Mouse (Mus musculus): ENCODE measurements at regions not wholly inside any gene's neighbourhood (a gene's known extent, or its start where the extent isn't known, plus 50 kb on each side); places are given as distances from the start of the nearest gene placed in this dataset.
A peak's percentile ranks its signal among the peaks of the same experiment; 100 is the strongest.
"Not testable (repeated sequence)": the region's sequence is repeated elsewhere in the genome, so short reads cannot be mapped to it uniquely, and the experiment has no call there.

DNA sequence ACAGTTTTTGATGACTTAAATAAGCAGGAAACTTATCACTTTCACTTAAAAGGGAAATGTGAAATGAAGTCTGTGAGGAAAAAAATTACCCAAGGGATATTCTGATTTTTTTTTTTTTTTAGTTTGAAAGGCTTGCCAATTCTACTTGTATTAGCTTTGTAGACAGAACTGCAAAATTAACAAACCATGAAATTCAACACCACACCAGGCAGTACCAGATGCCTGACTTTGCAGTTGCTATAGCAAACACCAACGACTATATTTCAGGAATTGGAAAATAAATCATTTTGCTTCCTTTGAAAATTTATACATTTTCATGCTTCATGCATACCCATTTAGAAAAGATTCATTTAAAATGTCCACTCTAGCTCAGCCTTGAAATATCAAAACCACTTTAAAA lies 1206.6 kb downstream of the Grik2 start:
- no peaks in the 10 kb centered on the region for H3K9me3 ChIP-seq (ENCODE audit: low read length)
- no peak overlapping the region for H3K27ac ChIP-seq (ENCODE audit: low read depth, low read length)
- peak; percentile 59 for DNase-seq
- no peaks in the 10 kb centered on the region for H3K4me1 ChIP-seq (ENCODE audit: insufficient read depth)
- no peak overlapping the region for H3K9ac ChIP-seq
- no peak overlapping the region for H3K4me2 ChIP-seq (ENCODE audit: low read depth)
- no peak overlapping the region for H3K4me3 ChIP-seq (ENCODE audit: low read depth, low read length)
- H3K36me3 ChIP-seq (ENCODE audit: insufficient read depth): no peaks in the 10 kb centered on the region
- ATAC-seq: peak; percentile 74
- TF ChIP-seq CTCF (IDR thresholded peaks at IDR 0.05; ENCODE audit: low read depth): no peak
- no peaks in the 10 kb centered on the region for H3K27me3 ChIP-seq (ENCODE audit: insufficient read depth, low read length)
- 38% methylated on average over 1 of the region's 1 CpGs for WGBS

GRCm38 (mm10) chr10:48581081-48581480 lies 1207.5 kb downstream of the Grik2 start:
- no peaks in the 10 kb centered on the region for H3K36me3 ChIP-seq (ENCODE audit: insufficient read depth)
- TF ChIP-seq CTCF (IDR thresholded peaks at IDR 0.05; ENCODE audit: low read depth): no peak
- no peak overlapping the region for H3K27ac ChIP-seq (ENCODE audit: low read depth, low read length)
- no peaks in the 10 kb centered on the region for H3K9me3 ChIP-seq (ENCODE audit: low read length)
- WGBS: 94% methylated on average over 1 of the region's 1 CpGs
- H3K4me2 ChIP-seq (ENCODE audit: low read depth): no peak overlapping the region
- no peak overlapping the region for H3K9ac ChIP-seq
- H3K4me1 ChIP-seq (ENCODE audit: insufficient read depth): no peaks in the 10 kb centered on the region
- ATAC-seq: no peak
- no peak overlapping the region for H3K4me3 ChIP-seq (ENCODE audit: low read depth, low read length)
- DNase-seq: no peak
- no peaks in the 10 kb centered on the region for H3K27me3 ChIP-seq (ENCODE audit: insufficient read depth, low read length)

- peak; percentile 58 for DNase-seq
- ATAC-seq: peak; percentile 69
- 52% methylated on average over 2 of the region's 2 CpGs for WGBS
- no peak overlapping the region for H3K9ac ChIP-seq
- no peaks in the 10 kb centered on the region for H3K4me1 ChIP-seq (ENCODE audit: insufficient read depth)
- H3K4me2 ChIP-seq (ENCODE audit: low read depth): no peak overlapping the region
- no peaks in the 10 kb centered on the region for H3K36me3 ChIP-seq (ENCODE audit: insufficient read depth)
- no peak for TF ChIP-seq CTCF (IDR thresholded peaks at IDR 0.05; ENCODE audit: low read depth)
- no peak overlapping the region for H3K27ac ChIP-seq (ENCODE audit: low read depth, low read length)
- H3K27me3 ChIP-seq (ENCODE audit: insufficient read depth, low read length): no peaks in the 10 kb centered on the region
- H3K4me3 ChIP-seq (ENCODE audit: low read depth, low read length): no peak overlapping the region
- H3K9me3 ChIP-seq (ENCODE audit: low read length): no peaks in the 10 kb centered on the region
These were observed 1216.0 kb downstream of the Grik2 start for GRCm38 (mm10) chr10:48572600-48572999.

GRCm38 (mm10) chr10:48549791-48550190 lies 1238.8 kb downstream of the Grik2 start:
- not testable (repeated sequence) for H3K27me3 ChIP-seq (ENCODE audit: insufficient read depth, low read length); H3K27ac ChIP-seq (ENCODE audit: low read depth, low read length); H3K4me1 ChIP-seq (ENCODE audit: insufficient read depth); H3K4me3 ChIP-seq (ENCODE audit: low read depth, low read length); H3K9me3 ChIP-seq (ENCODE audit: low read length); H3K4me2 ChIP-seq (ENCODE audit: low read depth); ATAC-seq; DNase-seq; H3K9ac ChIP-seq; H3K36me3 ChIP-seq (ENCODE audit: insufficient read depth)
- 83% methylated on average over 2 of the region's 2 CpGs for WGBS

- Histone ChIP-seq H3K4me2 (ENCODE audit: low read depth) (no peak overlapping the region), H3K4me1 (ENCODE audit: insufficient read depth) (no peaks in the 10 kb centered on the region)
- peak; percentile 39 for DNase-seq
These were observed 1266.3 kb downstream of the Grik2 start for GRCm38 (mm10) chr10:48522258-48522657.

DNA sequence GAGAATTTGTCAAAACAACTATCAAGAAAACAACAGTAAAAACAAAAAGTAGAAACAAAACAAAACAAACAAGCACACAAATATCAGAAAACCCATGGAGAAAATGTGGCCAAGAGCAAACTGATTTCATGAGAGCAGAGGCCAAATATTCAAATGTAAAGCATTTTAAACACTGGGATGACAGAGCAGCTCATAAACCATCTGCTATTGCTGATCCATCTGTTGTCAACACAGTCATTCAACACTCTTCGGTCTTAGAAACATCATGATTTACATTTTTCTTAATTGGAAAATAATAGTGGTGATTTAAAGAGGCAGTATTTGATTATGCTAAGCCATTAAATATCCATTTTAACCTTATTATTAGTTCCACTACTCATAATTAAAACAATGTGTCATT lies 1315.6 kb downstream of the Grik2 start:
- Histone ChIP-seq H3K27me3 (ENCODE audit: insufficient read depth, low read length) (no peaks in the 10 kb centered on the region), H3K9me3 (ENCODE audit: low read length) (no peaks in the 10 kb centered on the region), H3K4me1 (ENCODE audit: insufficient read depth) (no peaks in the 10 kb centered on the region), H3K4me3 (ENCODE audit: low read depth, low read length) (no peak overlapping the region), H3K36me3 (ENCODE audit: insufficient read depth) (no peaks in the 10 kb centered on the region), H3K4me2 (ENCODE audit: low read depth) (no peak overlapping the region), H3K27ac (ENCODE audit: low read depth, low read length) (no peak overlapping the region), H3K9ac (no peak overlapping the region)
- DNase-seq (peak; percentile 38), ATAC-seq (peak; percentile 42; the same call in 1 of the 2 replicates)
- 23% methylated on average over 1 of the region's 1 CpGs for WGBS
- TF ChIP-seq CTCF (IDR thresholded peaks at IDR 0.05; ENCODE audit: low read depth): no peak

More at GRCm38 (mm10) chr10:48522258-48522657, 1266.3 kb downstream of the Grik2 start:
- no peak overlapping the region for H3K27ac ChIP-seq (ENCODE audit: low read depth, low read length)
- TF ChIP-seq CTCF (IDR thresholded peaks at IDR 0.05; ENCODE audit: low read depth): no peak
- no peaks in the 10 kb centered on the region for H3K9me3 ChIP-seq (ENCODE audit: low read length)
- H3K4me3 ChIP-seq (ENCODE audit: low read depth, low read length): no peak overlapping the region
- H3K27me3 ChIP-seq (ENCODE audit: insufficient read depth, low read length): no peaks in the 10 kb centered on the region
- no peak overlapping the region for H3K9ac ChIP-seq
- no peaks in the 10 kb centered on the region for H3K36me3 ChIP-seq (ENCODE audit: insufficient read depth)
- WGBS: 60% methylated on average over 1 of the region's 1 CpGs
- peak; percentile 65; the same call in 1 of the 2 replicates for ATAC-seq

DNA sequence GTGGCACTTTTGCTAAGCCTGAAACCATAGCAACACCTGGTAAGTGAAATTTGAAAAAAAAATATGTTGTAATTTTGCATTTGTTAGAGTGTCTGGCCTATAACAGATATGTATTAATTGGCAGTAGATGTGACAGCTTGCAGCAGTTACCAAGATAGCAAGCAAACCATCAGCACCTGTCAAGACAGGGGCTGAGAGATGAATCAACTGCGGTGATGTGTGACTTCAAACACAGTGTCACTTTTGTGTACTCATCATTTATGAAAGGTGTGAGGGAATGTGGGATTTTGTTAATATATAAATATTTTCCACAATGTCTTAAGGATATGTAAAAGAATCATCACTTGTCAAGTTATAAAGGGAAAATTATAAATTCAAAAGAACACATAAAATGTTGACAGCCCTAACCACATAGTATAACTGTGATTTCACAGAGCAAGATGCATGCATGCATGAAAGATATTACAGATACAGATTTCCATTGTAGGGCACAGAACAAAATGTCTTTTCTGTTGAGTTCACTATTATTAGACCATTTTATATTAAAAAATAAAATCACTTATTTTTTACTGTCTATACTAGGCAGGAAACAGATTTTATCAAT lies 1344.7 kb downstream of the Grik2 start:
- Histone ChIP-seq H3K9ac (no peak overlapping the region), H3K36me3 (ENCODE audit: insufficient read depth) (no peaks in the 10 kb centered on the region), H3K4me3 (ENCODE audit: low read depth, low read length) (no peak overlapping the region), H3K27me3 (ENCODE audit: insufficient read depth, low read length) (no peaks in the 10 kb centered on the region), H3K4me2 (ENCODE audit: low read depth) (no peak overlapping the region), H3K9me3 (ENCODE audit: low read length) (no peaks in the 10 kb centered on the region), H3K27ac (ENCODE audit: low read depth, low read length) (no peak overlapping the region), H3K4me1 (ENCODE audit: insufficient read depth) (no peaks in the 10 kb centered on the region)
- no peak for TF ChIP-seq CTCF (IDR thresholded peaks at IDR 0.05; ENCODE audit: low read depth)
- 55% methylated on average over 1 of the region's 1 CpGs for WGBS
- ATAC-seq (peak; percentile 45; the same call in 1 of the 2 replicates), DNase-seq (peak; percentile 14)
